In genomic region chr4:48584421-48585240, GRCm38 (mm10) we compare ENCODE assay signal across 8 mouse cellular contexts. TPM values are rescaled to one million over a fixed set of nuclear protein-coding genes. Genes with fewer than 3 reads are reported as not detected.
DNase-seq lines count a peak whose midpoint lies in the region; ATAC-seq and TF ChIP-seq lines count a peak whose summit lies in the region.

TSS of gene Tmeff1 (plus strand) at chr4:48585174.

- no peak for DNase-seq in thymus, adult 2 months
- no peak for DNase-seq in thymus, postnatal 25 days
- DNase-seq in embryonic facial prominence, embryonic 10.5 days (ENCODE audit: low spot score): peak; percentile 88
- peak; percentile 16 to 32 for DNase-seq in heart, postnatal 36 days
- DNase-seq in left cerebral cortex, adult 2 months (ENCODE audit: extremely low spot score in 1 of 2, low spot score in 2 of 2): peak; percentile 45 to 51
- DNase-seq in lung, postnatal 36 days: peak; percentile 43
- DNase-seq in cerebellum, postnatal 14 days: no peak

- peak within 1 kb of the TSS; percentile 94 for H3K9ac ChIP-seq in stomach, embryonic 15.5 days

- intact Hi-C loops in heart, postnatal 36 days (cut with DNase I): loop anchor here (5.0 kb wide), 2 partner anchors 78 to 98 kb away; partner anchors contain the start of gene Cavin4
- intact Hi-C loops in left cerebral cortex, adult 2 months (cut with DNase I): loop anchor here (2.0 kb wide), 1 partner anchor 96 kb away; no protein-coding TSS in a partner anchor

- H3K4me2 ChIP-seq in stomach, embryonic 15.5 days: peak within 1 kb of the TSS; percentile 75

- 10% methylated on average over 64 of the region's 64 CpGs for WGBS in thymus, adult 2 months
- WGBS in embryonic facial prominence, embryonic 10.5 days: under 1% methylated on average over 64 of the region's 64 CpGs
- under 1% methylated on average over 54 of the region's 64 CpGs for WGBS in stomach, embryonic 15.5 days

- TF ChIP-seq POLR2A in thymus, adult 2 months (IDR thresholded peaks at IDR 0.05; ENCODE audit: control insufficient read depth, extremely low read depth, insufficient read depth, low read length, poor library complexity): no peak

- no peaks in the 10 kb centered on the region; the same call in 1 of the 2 replicates for H3K27me3 ChIP-seq in thymus, adult 2 months (ENCODE audit: control insufficient read depth, insufficient read depth, low read length)
- H3K27me3 ChIP-seq in embryonic facial prominence, embryonic 10.5 days (replicated peaks; ENCODE audit: low read depth, poor library complexity, severe bottlenecking): 0 out of 2 replicates have a peak, but pooled peaks cover 4% of the 10 kb centered on the region
- no peaks in the 10 kb centered on the region for H3K27me3 ChIP-seq in stomach, embryonic 15.5 days (replicated peaks)

- H3K36me3 ChIP-seq in thymus, adult 2 months (ENCODE audit: control insufficient read depth, insufficient read depth, low read length): no peaks in the 10 kb centered on the region
- H3K36me3 ChIP-seq in embryonic facial prominence, embryonic 10.5 days (replicated peaks): peaks cover 22% of the 10 kb centered on the region
- H3K36me3 ChIP-seq in stomach, embryonic 15.5 days: no peaks in the 10 kb centered on the region

- H3K4me3 ChIP-seq in thymus, adult 2 months (ENCODE audit: control insufficient read depth, insufficient read depth, low read length): peak within 1 kb of the TSS; percentile 22; the same call in 1 of the 2 replicates
- H3K4me3 ChIP-seq in embryonic facial prominence, embryonic 10.5 days: peak within 1 kb of the TSS; percentile 85
- H3K4me3 ChIP-seq in left cerebral cortex, adult 2 months: peak within 1 kb of the TSS; percentile 70
- H3K4me3 ChIP-seq in stomach, embryonic 15.5 days (replicated peaks): peak within 1 kb of the TSS; percentile 84

- ATAC-seq in stomach, embryonic 15.5 days (ENCODE audit: insufficient read depth, low FRiP score, low read depth): peak; percentile 70

- H3K4me1 ChIP-seq in thymus, adult 2 months (replicated peaks; ENCODE audit: control insufficient read depth, insufficient read depth, low read length): no peaks in the 10 kb centered on the region
- H3K4me1 ChIP-seq in embryonic facial prominence, embryonic 10.5 days: peaks cover 22% of the 10 kb centered on the region
- peaks cover 11% of the 10 kb centered on the region; the same call in 1 of the 2 replicates for H3K4me1 ChIP-seq in stomach, embryonic 15.5 days

- no peaks in the 10 kb centered on the region; the same call in 1 of the 2 replicates for H3K9me3 ChIP-seq in embryonic facial prominence, embryonic 10.5 days
- no peaks in the 10 kb centered on the region for H3K9me3 ChIP-seq in stomach, embryonic 15.5 days

- no peak for TF ChIP-seq CTCF in thymus, adult 2 months (IDR thresholded peaks at IDR 0.05; ENCODE audit: borderline replicate concordance, control insufficient read depth, extremely low read depth, insufficient read depth, low read length, poor library complexity)
- TF ChIP-seq CTCF in left cerebral cortex, adult 2 months (IDR thresholded peaks at IDR 0.05): no peak; the same call in 1 of the 2 replicates

- H3K27ac ChIP-seq in thymus, adult 2 months (ENCODE audit: control insufficient read depth, insufficient read depth, low read length): no peak within 1 kb of the TSS
- H3K27ac ChIP-seq in embryonic facial prominence, embryonic 10.5 days (replicated peaks): peak within 1 kb of the TSS; percentile 99
- peak within 1 kb of the TSS; percentile 86 for H3K27ac ChIP-seq in left cerebral cortex, adult 2 months
- peak within 1 kb of the TSS; percentile 86 for H3K27ac ChIP-seq in stomach, embryonic 15.5 days

RNA-seq across cellular contexts. Expression of gene Tmeff1, which starts in this region (rescaled TPM):
- 1.2 and 1.3 TPM in 2 replicates for polyA plus RNA-seq in thymus, adult 2 months (2012; rRNA removed)
- polyA plus RNA-seq in embryonic facial prominence, embryonic 10.5 days (2016; fragmentation: Nextera tagmentation; extraction: Ambion mirVana): 110 and 112 TPM in 2 replicates
- total RNA-seq in heart, postnatal 36 days (2021): 10 to 100 TPM; 11.6 to 12.8 TPM
- total RNA-seq in left cerebral cortex, adult 2 months (2021): 100 to 1,000 TPM; 113 to 119 TPM
- 52.2 and 53.9 TPM in 2 replicates for polyA plus RNA-seq in stomach, embryonic 15.5 days (2015; fragmentation: Nextera tagmentation; extraction: Ambion mirVana)

Comparison
In these comparisons a context has a peak if more than half of its experiments do, and no peak if none do; other contexts are left out.
1. RNA of gene Tmeff1 (total RNA-seq): 113 to 119 TPM in left cerebral cortex, adult 2 months; 11.6 to 12.8 TPM in heart, postnatal 36 days; every median in the first group is over 4 times any median in the second.
2. RNA of gene Tmeff1 (polyA plus RNA-seq): 110 to 112 TPM in embryonic facial prominence, embryonic 10.5 days and 52.2 to 53.9 TPM in stomach, embryonic 15.5 days; 1.2 to 1.3 TPM in thymus, adult 2 months; every median in the first group is over 10 times any median in the second.
3. DNase-seq: peak in embryonic facial prominence, embryonic 10.5 days (single experiment), heart, postnatal 36 days (2 of 2), left cerebral cortex, adult 2 months (2 of 2) and lung, postnatal 36 days (single experiment); none in thymus, adult 2 months (single experiment), thymus, postnatal 25 days (single experiment) and cerebellum, postnatal 14 days (0 of 2).
4. H3K4me3 ChIP-seq: peak in every context shown above with its lines; median percentile 85 in embryonic facial prominence, embryonic 10.5 days; 84 in stomach, embryonic 15.5 days; 70 in left cerebral cortex, adult 2 months; 22 in thymus, adult 2 months.